Mouse (Mus musculus): ENCODE measurements at regions not wholly inside any gene's neighbourhood (a gene's known extent, or its start where the extent isn't known, plus 50 kb on each side); places are given as distances from the start of the nearest gene placed in this dataset.

DNA sequence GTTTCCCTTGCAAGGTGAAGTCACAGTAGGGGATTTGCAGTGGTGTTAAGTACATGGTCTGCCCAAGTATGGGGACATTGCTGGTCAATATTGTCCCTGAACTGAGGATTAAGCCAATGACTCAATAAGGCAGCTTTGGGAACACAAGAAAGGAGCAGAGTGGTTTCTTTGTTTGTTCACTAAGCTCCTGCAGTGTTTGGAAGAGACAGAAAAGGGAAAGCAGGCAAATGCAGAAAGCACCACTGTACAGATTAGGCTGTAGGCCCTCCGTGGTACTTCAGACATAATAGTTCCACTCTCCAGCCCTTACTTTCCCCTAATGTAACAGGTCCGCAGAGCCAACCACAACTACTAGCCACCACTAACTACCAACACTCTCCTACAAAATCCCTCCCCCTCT, 143.5 kb upstream of the Cpeb2 start:
- no peak for DNase-seq (ENCODE audit: low spot score)

DNA sequence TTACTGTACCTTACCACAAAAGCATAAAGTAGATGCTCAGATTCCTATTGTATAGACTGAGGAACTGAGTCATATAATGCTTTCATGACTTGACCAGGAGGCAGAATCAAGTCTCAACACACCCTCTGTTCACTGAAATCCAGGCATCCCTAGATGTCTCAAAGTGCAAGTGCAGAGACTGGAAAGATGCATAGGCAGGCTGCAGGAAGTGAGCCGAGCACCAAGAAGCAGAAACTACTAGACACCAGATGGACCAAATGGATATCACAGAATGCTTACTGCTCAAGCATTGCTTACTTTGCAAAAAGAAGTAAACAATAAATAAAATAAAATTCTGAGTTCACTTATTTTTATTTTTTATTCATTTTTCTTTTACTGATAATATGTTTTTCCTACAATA, 143.0 kb upstream of the Cpeb2 start:
- no peak for DNase-seq (ENCODE audit: low spot score)

DNA sequence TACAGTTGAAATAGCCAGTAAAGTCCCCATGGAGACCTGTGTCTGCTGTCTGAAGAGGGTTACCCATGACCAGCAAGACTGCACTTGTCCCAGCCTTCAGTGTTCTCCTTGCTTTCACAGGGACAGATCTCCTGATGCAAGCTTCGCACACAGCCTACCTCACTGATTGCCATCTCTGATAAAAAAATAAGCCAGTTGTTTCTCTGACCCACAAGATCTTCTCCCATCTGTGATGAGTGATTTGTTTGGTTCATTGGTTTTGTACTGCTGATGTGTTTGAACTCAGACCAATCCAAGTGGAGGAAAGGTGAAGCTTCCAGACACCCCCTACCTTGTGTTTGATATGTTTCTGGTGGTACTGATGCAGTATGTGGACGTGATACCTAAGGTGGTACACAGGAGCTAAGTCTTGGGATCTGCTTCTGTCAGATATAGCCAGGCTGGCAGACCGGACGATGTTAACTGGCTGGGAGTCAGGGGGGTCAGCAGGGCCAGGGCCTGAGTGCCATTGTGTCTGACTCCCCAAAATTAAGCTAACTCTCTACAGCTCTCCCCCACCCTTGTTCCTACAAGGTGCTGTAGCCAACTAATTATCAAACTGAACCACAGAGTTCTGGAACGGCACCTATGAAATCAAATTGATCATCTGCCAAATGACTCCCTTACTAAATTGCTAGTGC, 139.2 kb upstream of the Cpeb2 start:
- DNase-seq (ENCODE audit: low spot score), result no peak

DNA sequence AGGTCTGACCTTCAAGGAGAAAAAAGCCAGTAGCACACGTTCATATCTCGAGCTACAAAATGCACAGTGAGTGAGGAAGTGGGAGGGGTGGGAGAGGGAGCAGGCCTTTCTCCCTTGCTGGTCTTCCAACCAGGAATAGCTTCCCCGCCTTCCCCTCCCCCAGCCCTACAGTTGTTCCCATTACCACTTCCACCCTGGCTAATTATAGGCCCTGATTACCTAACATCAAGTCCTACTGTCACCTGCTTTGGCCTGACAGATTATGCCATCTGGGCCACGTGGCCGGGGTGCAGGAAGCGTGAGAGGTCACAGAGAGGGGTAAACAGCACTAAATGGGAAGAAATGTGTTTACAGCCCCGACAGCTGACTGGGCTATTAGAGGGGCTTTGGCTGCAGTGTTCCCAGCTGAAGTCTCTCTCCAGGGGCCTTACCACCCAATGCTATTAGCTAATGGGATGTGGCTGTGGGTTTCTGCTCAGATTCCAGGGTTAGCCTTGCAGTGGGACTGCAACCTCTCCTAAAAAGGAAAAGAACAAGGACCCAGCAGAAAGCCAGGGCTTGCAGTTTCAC, 138.6 kb upstream of the Cpeb2 start:
- peak; percentile 63 for DNase-seq (ENCODE audit: low spot score)

DNA sequence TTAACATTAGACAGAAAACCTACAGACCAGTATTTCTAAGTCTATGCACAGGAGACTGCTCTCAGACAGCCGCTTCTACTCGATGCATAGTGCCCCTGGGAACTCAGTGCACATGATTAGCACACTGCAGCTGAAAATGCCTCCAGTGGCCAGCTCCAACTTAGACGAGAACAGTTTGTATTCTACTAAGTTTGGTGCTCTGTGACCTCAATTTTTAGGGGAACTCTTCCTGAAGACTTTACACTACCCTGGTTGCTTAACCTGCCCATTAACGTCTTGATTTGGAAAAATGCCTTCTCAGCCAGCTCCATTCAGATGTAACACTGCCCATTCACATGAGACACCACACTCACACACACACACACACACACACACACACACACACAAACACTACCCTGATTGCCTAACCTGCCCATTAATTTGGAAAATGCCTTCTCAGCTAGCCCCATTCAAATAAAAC, 130.9 kb upstream of the Cpeb2 start:
- DNase-seq (ENCODE audit: low spot score), result no peak

DNA sequence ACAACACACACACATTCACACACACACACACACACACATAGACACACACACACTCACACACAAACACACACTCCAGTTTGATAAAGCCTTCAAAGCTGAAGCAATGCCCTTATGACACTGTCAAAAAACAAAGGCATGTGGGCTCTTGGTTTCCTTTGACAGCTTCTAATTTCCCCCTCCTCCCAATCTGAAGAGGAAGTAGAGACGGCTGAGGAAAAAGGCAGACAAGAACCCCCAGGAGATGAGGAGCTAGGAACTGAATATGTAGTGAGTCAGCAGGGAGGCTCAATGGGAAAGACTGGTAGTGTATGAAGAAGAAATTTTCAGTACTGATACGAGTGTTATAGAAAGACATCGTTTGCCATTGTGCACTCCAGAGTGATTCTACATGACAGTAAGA, 130.4 kb upstream of the Cpeb2 start:
- no peak for DNase-seq (ENCODE audit: low spot score)

DNA sequence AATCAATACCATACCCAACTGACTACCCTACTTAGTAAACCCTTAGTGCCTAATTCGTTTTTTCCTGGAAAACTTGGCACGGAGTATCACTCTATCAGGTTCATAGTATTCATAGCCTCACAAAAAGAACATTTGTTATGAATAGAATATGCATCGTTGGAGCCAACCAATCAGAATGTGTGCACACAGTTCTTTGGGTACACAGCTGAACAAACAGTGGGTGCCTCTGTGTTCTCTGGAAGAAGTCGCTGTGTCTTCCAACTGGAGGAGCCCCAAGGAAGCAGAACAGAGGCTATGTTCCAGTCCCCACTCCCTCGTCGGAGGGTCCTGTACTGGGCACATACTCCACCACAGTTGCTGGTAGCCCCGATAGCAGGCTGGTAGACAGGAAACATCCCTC, 129.2 kb upstream of the Cpeb2 start:
- no peak for DNase-seq (ENCODE audit: low spot score)

DNA sequence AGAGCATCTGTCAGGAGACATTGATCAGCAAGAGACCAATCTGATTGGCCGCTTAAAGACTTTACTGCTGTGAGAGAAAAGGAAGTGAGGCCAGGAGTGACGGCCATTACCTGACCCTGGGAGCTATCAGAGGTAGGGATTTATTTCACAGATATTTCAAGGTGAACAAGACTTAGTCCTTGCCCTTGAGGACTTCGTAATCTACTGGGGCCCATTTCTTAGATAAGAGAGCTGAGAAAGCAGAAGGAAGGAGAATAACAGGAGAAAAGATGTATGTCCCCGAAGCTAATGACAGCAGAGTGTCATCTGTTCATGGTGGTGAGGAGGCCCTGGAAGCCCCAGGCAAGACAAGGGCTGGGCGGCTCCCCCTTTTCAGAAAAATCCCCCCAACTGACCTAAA, 127.4 kb upstream of the Cpeb2 start:
- no peak for DNase-seq (ENCODE audit: low spot score)

DNA sequence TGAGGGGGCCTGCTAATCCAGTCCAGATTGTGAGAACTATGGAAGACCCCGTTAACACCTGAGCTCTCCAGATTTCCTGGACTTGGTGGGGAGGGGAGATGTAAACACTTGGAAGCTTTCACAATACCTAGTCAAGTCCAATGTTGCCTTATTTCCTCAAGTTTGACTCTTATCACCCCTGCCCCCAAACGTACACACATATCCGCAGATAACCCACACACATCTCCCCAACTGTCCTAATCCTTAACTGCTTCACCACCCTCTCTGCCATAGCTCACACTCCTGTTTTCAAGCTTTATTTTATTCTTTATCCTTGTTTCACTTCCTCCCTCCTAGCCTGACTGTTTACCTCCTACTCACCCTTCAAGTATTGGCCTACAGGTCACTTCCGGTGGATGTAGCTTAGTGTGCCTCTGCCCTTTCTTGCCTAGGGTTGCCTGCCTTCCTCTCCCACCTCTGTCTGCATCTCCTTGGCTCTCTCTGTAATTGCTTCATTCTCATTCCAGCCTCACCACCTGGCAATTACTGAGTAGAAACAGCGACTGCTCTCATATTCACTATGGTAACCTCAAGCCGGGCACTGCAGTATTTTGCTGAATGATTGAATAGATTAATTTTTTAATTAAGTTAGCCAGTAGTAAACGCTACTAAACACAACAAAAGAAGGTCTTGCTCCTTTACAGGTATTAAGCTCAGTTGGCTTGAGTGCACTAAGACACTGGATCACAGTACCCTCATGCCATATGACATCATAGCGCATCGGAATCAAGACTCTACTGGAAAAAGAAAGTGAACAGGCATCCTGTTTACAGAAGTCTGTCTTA, 125.3 kb upstream of the Cpeb2 start:
- no peak for DNase-seq (ENCODE audit: low spot score)

DNA sequence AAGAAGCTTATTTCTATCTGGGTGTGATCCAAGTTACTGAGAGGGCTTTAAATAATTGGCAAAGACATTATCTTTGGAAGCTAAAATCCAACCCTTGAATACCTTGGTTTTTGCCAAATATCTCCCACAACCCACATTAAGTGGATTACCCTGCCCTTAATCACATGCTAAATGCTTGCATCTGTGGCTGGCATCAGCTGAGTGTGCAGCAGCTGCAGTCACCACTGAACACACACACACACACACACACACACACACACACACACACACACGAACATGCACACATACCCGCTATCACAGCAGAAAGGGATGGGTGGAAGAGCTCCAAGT, 124.7 kb upstream of the Cpeb2 start:
- no peak for DNase-seq (ENCODE audit: low spot score)

DNA sequence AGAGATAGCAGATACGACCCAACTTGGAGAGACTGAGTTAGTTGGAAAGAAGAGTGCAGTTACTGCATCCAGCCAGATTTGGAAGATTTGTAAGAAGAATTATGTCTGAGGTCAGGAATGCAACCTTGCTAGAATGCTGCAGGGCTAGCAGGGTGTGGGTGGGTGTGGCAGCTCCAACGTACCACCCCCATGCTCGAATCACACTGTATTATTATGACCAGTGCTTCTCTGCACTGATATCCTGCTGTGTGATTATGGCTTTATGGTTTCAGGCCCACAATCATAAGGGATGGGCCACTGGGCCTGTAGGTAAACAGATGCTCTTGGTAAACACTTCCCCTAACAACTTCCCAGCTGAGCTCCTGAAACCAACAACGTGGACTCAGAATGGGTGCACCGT, 122.8 kb upstream of the Cpeb2 start:
- no peak for DNase-seq (ENCODE audit: low spot score)

DNA sequence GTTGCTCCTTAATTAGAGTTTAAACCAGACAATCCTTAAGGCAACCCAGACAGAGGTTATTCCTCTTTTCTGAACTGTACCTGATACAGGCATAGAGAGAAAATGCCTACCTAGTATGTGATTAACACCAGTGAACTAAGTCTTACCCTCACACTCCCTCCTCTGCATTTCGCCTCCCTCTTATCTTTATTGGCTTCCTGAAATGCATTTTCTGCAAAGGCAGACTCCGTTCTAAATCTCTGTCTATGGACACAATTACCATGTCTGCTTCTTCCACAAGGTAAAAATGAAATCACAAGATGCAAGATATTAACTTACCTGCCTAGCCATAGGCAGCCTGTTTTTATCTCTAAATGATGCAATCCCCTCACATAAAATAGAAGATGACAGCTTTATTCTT, 121.2 kb upstream of the Cpeb2 start:
- no peak for DNase-seq (ENCODE audit: low spot score)

DNA sequence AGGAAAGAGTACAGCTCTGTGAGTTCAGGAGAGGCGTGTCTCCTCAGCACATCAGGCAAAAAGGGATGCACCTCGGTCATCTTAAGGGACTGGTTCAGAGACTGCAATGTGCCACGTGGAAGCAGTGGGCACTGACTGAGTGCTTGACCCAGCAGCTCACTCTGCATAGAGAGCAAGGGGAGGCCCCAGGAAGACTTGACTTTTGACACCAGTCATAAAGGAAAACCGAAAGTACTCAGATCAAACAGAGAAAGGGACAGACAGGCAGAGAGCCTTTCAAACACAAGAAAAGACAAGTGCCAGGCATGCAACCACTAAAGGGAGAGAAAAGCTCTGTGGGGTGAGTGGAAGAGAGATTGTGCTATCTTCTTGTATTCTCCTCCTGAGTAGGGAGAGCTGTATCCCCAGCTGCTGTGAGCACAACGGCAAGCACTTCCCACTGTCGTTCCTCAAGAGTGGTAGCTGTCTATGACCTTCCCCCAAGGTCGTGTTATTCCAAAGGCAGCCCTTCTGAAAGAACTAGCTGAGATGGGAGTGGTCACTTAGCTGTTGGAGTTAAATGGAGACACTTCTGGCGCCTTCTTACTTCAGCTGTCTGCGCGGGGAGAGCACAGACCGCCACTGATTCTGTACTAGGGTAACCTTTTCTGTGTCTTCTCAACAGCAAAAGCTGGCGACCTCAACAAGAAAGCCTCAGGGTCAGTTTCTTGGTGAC, 119.4 kb upstream of the Cpeb2 start:
- no peak for DNase-seq (ENCODE audit: low spot score)

DNA sequence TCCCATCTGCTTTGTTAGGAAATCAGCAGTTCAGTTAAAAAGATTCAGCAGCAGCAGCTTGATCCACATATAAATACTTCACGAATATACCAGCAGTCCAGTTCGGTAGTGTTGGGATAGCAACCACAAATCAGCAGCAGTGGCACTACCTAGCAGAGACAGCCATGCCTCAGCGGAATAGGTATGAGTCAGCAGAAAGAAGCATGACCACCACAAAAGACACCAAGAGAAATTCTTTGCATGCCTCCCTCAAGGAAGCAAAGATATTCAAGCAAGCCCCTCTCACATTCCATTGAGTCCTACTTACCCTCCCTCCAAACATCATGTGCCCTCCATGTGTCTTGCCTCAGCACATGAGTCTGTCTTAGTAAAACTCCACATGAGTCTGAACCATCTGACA, 117.5 kb upstream of the Cpeb2 start:
- DNase-seq (ENCODE audit: low spot score), result no peak

DNA sequence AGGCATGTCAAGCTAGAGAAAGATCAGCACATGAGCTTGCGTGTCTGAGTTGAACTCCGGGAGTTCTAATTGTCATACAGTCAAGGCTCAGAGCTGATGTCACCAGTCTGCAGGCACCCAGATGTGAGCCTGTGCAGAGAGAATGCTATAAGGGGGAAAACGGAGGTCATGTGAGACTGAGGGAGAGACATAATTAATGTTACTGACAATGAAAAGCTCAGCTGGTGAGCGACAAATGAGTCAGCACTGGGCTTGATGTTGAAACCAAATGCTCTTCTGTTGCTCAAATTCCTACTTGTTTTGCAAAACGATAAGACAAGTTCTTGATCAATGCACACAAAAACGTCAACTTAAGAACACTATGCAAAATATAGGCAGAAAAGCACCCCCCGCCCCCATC, 116.1 kb upstream of the Cpeb2 start:
- no peak for DNase-seq (ENCODE audit: low spot score)

DNA sequence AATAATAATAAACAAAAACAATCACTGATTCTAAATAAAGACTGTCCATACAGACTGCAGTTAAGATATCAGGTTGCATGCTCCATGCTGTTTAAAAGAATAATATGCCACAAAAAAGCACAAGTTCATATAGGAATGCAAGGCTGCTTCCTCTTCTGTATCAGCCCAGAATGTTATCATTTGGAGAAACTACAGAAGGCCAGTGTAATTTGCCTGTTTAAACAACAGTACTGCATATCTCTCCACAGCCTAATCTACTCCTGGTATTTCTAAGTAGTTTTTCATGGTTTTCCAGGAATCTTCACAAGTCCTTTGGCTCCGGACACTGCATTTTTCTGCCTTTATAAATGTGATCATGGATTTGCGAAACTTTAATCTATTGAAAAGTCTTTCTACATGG, 111.9 kb upstream of the Cpeb2 start:
- DNase-seq (ENCODE audit: low spot score), result no peak

DNA sequence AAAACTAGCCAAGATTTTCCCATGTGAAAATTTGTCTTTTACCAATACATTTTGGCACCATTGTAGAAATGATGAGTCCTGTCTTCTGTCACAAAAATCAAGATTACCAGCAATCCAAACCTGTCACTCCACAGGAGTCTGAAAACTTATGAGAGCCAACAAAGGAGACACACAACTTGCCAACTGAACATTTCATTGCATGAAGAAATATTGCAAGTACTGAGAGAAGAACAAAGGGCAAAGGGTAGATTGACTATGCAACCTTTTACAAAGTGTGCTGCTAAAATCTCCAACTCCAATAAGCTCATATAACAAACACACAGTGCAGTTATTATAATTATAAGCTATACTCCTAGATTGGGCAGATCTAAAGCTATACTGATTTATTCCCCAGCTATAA, 108.7 kb upstream of the Cpeb2 start:
- DNase-seq (ENCODE audit: low spot score), result no peak

DNA sequence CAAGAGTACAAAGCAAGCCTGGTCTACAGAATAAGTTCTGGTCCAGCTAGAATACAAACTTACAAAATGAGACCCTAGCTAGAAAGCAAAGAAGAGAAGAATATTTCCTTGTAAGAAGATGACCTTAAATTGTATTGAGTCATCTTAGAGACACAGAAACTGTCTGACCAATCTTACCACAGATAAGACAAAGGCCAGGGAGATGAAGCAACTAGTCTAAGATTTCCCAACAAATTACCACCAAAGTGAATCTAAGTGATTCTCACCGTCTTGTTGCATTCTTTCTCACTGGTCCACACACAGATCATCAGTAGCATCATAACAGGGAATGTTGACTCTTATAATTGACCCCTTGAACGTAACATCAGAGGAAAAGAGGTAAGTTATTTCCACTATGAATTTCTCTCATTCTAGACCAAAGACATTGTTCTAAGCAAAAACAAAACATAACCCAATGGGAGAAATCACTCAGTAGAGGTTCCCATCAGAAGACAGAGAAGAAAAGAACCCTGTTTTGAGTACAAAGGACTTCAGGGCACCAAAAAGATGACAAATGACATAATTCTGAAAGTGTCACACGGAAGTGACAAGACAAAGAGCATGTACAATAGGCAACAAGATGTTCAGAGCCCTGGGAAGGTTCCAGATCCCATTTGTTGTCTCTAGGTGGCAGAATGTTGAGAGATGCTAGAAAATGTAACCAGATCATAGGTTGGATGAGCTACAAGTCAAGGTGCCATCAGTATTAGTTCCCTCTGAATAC, 107.0 kb upstream of the Cpeb2 start:
- no peak for DNase-seq (ENCODE audit: low spot score)

DNA sequence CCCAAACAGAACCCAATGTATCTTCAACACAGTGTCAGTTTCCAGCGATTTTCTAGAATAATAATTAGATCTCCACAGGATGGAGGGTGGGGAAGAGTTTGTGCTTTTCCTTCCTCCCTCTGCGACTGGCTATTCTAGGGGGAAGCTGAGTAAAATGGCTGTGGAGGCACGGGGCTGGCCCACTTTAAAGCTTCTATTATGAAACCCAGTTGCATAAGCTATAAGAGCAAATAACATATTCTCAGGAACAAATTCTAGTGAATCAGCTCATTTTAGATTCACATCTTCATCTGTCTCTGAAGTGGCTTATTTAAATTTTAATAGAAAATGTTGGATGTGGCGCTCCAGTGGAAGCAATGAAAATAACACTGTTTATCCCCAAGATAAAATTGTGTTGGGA, 102.6 kb upstream of the Cpeb2 start:
- DNase-seq (ENCODE audit: low spot score), result no peak

DNA sequence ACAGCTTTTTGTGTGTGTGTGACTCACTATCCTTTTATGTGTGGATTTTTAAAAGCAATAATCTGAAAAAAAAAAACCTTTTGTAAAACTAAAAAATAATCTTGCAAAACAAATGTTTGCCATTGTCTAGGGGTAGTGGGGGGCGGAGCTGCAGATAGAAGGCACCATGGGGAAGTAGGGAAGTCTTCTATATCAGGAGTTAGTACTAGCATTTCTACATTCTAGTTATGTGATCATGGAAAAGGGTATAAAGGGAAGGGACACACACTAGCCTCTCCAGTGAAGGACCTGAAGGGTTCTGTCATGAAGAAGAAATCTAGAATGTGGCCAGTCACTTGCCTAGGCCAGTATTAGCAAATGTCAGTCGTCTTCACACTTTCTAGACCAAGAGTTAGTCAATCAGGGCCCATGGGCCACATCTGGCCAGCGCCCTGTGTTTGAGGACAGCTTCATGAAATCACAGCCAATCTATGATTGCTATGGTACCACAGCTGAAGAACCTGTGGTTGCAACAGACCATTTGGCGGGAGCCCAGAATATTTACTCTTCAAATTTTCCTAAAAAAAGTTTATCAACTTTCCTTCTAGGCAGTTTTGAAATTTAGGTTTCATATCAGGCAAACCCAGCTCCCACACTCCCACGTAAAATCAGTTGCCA, 101.9 kb upstream of the Cpeb2 start:
- DNase-seq (ENCODE audit: low spot score), result no peak

DNA sequence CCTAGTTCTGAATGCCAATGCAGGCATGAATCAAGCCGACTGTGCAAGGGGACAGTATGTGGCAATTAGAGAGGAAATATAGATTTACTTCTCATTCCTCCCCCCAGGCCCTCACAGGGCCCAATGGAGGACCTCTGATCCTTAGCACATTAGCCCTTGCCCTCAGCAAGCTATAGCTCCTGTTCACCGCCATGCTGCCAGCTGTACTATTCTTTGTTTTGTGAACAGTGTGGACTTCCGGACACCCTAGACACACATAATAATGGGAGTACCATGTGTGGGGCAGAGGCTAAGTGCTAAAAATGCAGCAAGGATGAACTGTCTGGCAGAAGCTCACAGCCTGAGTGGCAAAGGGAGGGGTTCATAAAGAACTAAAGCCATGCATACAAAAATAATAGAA, 99.3 kb upstream of the Cpeb2 start:
- DNase-seq (ENCODE audit: low spot score), result no peak
